Mouse (Mus musculus): ENCODE measurements around the gene Slc35f1. TPM values are rescaled to one million over a fixed set of nuclear protein-coding genes. Genes with fewer than 3 reads are reported as not detected.

Gene Slc35f1
- polyA plus RNA-seq, 1 experiment from 2014 or later, result 40.1 TPM

- H3K4me3 ChIP-seq, result no peak overlapping the region
- no peaks in the 10 kb centered on the region for H3K27me3 ChIP-seq
- WGBS, result 7% methylated on average over 2 of the region's 2 CpGs
- peaks cover 9% of the 10 kb centered on the region for H3K4me1 ChIP-seq
- peak; percentile 83 for ATAC-seq (replicated peaks)
- no peaks in the 10 kb centered on the region for H3K36me3 ChIP-seq
- H3K9ac ChIP-seq (replicated peaks), result no peak overlapping the region
- H3K9me3 ChIP-seq, result no peaks in the 10 kb centered on the region
- peak overlapping the region; percentile 62 for H3K27ac ChIP-seq (replicated peaks)
- no peak overlapping the region for H3K4me2 ChIP-seq (replicated peaks)
Observed at GRCm38 (mm10) chr10:52807808-52808207, 117.5 kb downstream of the Slc35f1 start.

DNA sequence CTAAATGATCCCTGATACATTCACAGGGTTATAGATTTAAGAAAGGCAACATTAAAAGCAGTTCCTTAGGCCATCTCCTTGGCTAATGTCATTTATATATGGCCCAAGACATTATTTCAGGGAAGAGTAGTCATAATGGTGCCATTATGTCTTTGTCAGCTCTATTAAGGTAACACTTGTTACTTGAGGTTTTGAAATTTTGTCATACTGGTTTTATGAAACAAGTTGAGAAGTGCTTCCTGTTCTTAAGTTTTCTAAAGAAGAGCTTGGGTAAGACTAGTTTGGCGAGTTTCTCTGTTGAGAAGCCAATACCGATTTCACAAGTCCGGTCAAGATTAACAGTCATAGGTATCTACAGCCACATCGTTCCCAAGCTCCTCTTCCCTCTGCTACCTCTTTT, 122.5 kb downstream of the Slc35f1 start:
- H3K27ac ChIP-seq (replicated peaks), result no peak overlapping the region
- H3K27me3 ChIP-seq, result no peaks in the 10 kb centered on the region
- ATAC-seq (replicated peaks), result no peak
- no peak overlapping the region for H3K9ac ChIP-seq (replicated peaks)
- 96% methylated on average over 4 of the region's 4 CpGs for WGBS
- no peaks in the 10 kb centered on the region for H3K36me3 ChIP-seq
- no peak overlapping the region for H3K4me2 ChIP-seq (replicated peaks)
- no peak overlapping the region for H3K4me3 ChIP-seq
- peaks cover 6% of the 10 kb centered on the region for H3K4me1 ChIP-seq
- no peaks in the 10 kb centered on the region for H3K9me3 ChIP-seq

- H3K4me3 ChIP-seq, result no peak overlapping the region
- WGBS, result 56% methylated on average over 5 of the region's 5 CpGs
- H3K36me3 ChIP-seq, result no peaks in the 10 kb centered on the region
- H3K4me2 ChIP-seq (replicated peaks), result no peak overlapping the region
- no peaks in the 10 kb centered on the region for H3K27me3 ChIP-seq
- H3K9ac ChIP-seq (replicated peaks), result no peak overlapping the region
- H3K9me3 ChIP-seq, result no peaks in the 10 kb centered on the region
- ATAC-seq (replicated peaks), result 0 out of 2 replicates have a peak, but pooled peaks have one; percentile 57
- 0 out of 2 replicates have a peak overlapping the region, but pooled peaks have one; percentile 32 for H3K27ac ChIP-seq (replicated peaks)
- H3K4me1 ChIP-seq, result 0 out of 2 replicates have a peak, but pooled peaks cover 3% of the 10 kb centered on the region
Observed at GRCm38 (mm10) chr10:52814358-52814757, 124.0 kb downstream of the Slc35f1 start.

DNA sequence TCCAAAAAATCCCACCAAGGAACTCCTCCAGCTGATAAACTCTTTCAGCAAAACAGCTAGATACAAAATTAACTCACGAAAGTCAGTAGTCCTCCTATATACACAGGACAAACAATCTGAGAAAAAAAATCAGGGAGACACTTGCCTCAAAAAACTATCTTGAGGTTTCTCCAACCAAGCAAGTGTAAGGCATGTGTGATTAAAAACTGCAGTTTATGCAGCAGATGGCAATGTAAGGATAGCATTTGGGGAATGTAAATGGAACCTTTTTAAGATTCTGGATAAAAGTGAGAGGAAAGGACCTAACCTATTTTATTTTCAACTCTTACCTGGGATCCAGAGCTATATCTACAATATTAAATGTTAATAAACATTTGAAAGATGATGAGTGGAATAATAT, 129.3 kb downstream of the Slc35f1 start:
- H3K27ac ChIP-seq (replicated peaks), result no peak overlapping the region
- no peaks in the 10 kb centered on the region for H3K36me3 ChIP-seq
- H3K4me2 ChIP-seq (replicated peaks), result no peak overlapping the region
- 87% methylated on average over 1 of the region's 1 CpGs for WGBS
- no peaks in the 10 kb centered on the region for H3K4me1 ChIP-seq
- no peaks in the 10 kb centered on the region for H3K9me3 ChIP-seq
- no peak for ATAC-seq (replicated peaks)
- no peak overlapping the region for H3K9ac ChIP-seq (replicated peaks)
- no peak overlapping the region for H3K4me3 ChIP-seq
- no peaks in the 10 kb centered on the region for H3K27me3 ChIP-seq

- H3K36me3 ChIP-seq, result no peaks in the 10 kb centered on the region
- no peak overlapping the region for H3K9ac ChIP-seq (replicated peaks)
- no peak overlapping the region for H3K27ac ChIP-seq (replicated peaks)
- no peak for ATAC-seq (replicated peaks)
- H3K4me2 ChIP-seq (replicated peaks), result no peak overlapping the region
- H3K4me3 ChIP-seq, result no peak overlapping the region
- no peaks in the 10 kb centered on the region for H3K4me1 ChIP-seq
- no peaks in the 10 kb centered on the region for H3K9me3 ChIP-seq
- WGBS, result 84% methylated on average over 2 of the region's 2 CpGs
- H3K27me3 ChIP-seq, result no peaks in the 10 kb centered on the region
Observed at GRCm38 (mm10) chr10:52822909-52823308, 132.6 kb downstream of the Slc35f1 start.

DNA sequence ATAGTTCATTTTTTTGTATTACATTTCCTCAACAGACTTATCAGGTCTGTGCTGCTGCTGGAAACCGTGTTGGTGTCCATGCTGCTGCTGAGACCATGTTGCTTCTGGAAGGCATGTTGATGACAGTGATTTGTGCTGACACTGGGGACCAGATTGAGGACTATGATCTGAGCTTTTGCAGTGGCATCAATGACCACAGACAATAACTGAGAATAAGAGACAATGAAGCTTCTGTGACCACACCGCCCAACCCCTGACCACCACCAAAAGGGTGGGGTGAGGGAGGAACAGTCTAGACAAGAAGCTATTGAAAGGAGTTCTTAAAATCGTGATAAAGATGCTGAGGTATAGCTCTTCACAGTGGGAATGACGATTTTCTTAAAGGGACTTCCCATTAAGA, 135.4 kb downstream of the Slc35f1 start:
- H3K27me3 ChIP-seq, result no peaks in the 10 kb centered on the region
- ATAC-seq (replicated peaks), result no peak
- H3K9me3 ChIP-seq, result no peaks in the 10 kb centered on the region

DNA sequence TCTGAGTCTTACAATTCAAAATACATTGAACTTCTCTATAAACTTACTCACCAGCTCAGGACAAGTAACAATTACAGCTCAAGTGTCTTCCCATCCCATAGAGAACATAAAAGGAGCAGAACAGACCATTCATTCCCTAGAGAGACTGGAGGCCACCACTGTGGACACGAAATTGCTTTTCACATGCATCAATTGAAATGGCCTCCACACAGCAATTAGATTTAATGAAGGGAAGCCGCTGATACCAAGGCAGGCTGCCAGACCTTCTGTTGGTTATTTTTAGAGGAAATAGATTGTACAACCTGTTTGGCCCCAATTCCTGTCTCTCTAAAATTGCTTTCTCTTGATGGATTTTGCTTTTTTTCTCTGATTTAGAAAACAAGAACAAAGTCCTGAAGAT, 150.5 kb downstream of the Slc35f1 start:
- H3K9ac ChIP-seq (replicated peaks), result no peak overlapping the region
- no peak overlapping the region for H3K4me3 ChIP-seq
- no peaks in the 10 kb centered on the region for H3K27me3 ChIP-seq
- peaks cover 10% of the 10 kb centered on the region for H3K4me1 ChIP-seq
- H3K36me3 ChIP-seq, result no peaks in the 10 kb centered on the region
- no peak overlapping the region for H3K4me2 ChIP-seq (replicated peaks)
- no peaks in the 10 kb centered on the region for H3K9me3 ChIP-seq
- 12% methylated on average over 2 of the region's 2 CpGs for WGBS
- ATAC-seq (replicated peaks), result peak; percentile 66; the same call in 1 of the 2 replicates
- H3K27ac ChIP-seq (replicated peaks), result peak overlapping the region; percentile 8; the same call in 1 of the 2 replicates

More for the DNA sequence above, 135.4 kb downstream of the Slc35f1 start:
- Histone ChIP-seq H3K36me3 (no peaks in the 10 kb centered on the region), H3K9ac (replicated peaks) (no peak overlapping the region), H3K4me1 (no peaks in the 10 kb centered on the region), H3K4me2 (replicated peaks) (no peak overlapping the region), H3K27ac (replicated peaks) (no peak overlapping the region), H3K4me3 (no peak overlapping the region)
- 93% methylated on average over 4 of the region's 4 CpGs for WGBS

GRCm38 (mm10) chr10:52851994-52852393, 161.7 kb downstream of the Slc35f1 start:
- no peaks in the 10 kb centered on the region for H3K27me3 ChIP-seq
- H3K4me2 ChIP-seq (replicated peaks), result no peak overlapping the region
- no peak for ATAC-seq (replicated peaks)
- H3K9me3 ChIP-seq, result no peaks in the 10 kb centered on the region
- H3K4me3 ChIP-seq, result no peak overlapping the region
- H3K4me1 ChIP-seq, result no peaks in the 10 kb centered on the region
- no peaks in the 10 kb centered on the region for H3K36me3 ChIP-seq
- H3K9ac ChIP-seq (replicated peaks), result no peak overlapping the region
- no peak overlapping the region for H3K27ac ChIP-seq (replicated peaks)

- peaks cover 6% of the 10 kb centered on the region; the same call in 1 of the 2 replicates for H3K4me1 ChIP-seq
Observed at GRCm38 (mm10) chr10:52860851-52861250, 170.5 kb downstream of the Slc35f1 start.

GRCm38 (mm10) chr10:52864936-52865335, 174.6 kb downstream of the Slc35f1 start:
- Histone ChIP-seq H3K9ac (replicated peaks) (no peak overlapping the region), H3K36me3 (no peaks in the 10 kb centered on the region), H3K4me2 (replicated peaks) (no peak overlapping the region), H3K27ac (replicated peaks) (no peak overlapping the region), H3K9me3 (no peaks in the 10 kb centered on the region), H3K4me1 (peaks cover 6% of the 10 kb centered on the region; the same call in 1 of the 2 replicates), H3K27me3 (no peaks in the 10 kb centered on the region), H3K4me3 (no peak overlapping the region)
- 69% methylated on average over 5 of the region's 5 CpGs for WGBS
- ATAC-seq (replicated peaks), result no peak

More at GRCm38 (mm10) chr10:52860851-52861250, 170.5 kb downstream of the Slc35f1 start:
- Histone ChIP-seq H3K27me3 (no peaks in the 10 kb centered on the region), H3K9ac (replicated peaks) (no peak overlapping the region), H3K4me2 (replicated peaks) (no peak overlapping the region), H3K9me3 (no peaks in the 10 kb centered on the region), H3K27ac (replicated peaks) (no peak overlapping the region), H3K4me3 (no peak overlapping the region), H3K36me3 (no peaks in the 10 kb centered on the region)
- 91% methylated on average over 2 of the region's 2 CpGs for WGBS
- ATAC-seq (replicated peaks), result no peak

- H3K27me3 ChIP-seq, result no peaks in the 10 kb centered on the region
- no peak for ATAC-seq (replicated peaks)
- H3K36me3 ChIP-seq, result no peaks in the 10 kb centered on the region
- H3K4me3 ChIP-seq, result no peak overlapping the region
- no peak overlapping the region for H3K4me2 ChIP-seq (replicated peaks)
- H3K9me3 ChIP-seq, result no peaks in the 10 kb centered on the region
- H3K4me1 ChIP-seq, result no peaks in the 10 kb centered on the region
- no peak overlapping the region for H3K27ac ChIP-seq (replicated peaks)
- H3K9ac ChIP-seq (replicated peaks), result no peak overlapping the region
Observed at GRCm38 (mm10) chr10:52871110-52871509, 180.8 kb downstream of the Slc35f1 start.

- Histone ChIP-seq H3K9ac (replicated peaks) (no peak overlapping the region), H3K36me3 (no peaks in the 10 kb centered on the region), H3K4me3 (no peak overlapping the region), H3K4me1 (peaks cover 18% of the 10 kb centered on the region), H3K27me3 (no peaks in the 10 kb centered on the region), H3K27ac (replicated peaks) (no peak overlapping the region), H3K4me2 (replicated peaks) (no peak overlapping the region), H3K9me3 (no peaks in the 10 kb centered on the region)
- 75% methylated on average over 9 of the region's 9 CpGs for WGBS
- ATAC-seq (replicated peaks), result no peak
Observed at GRCm38 (mm10) chr10:52874133-52874532, 183.8 kb downstream of the Slc35f1 start.

GRCm38 (mm10) chr10:52874712-52875111, 184.4 kb downstream of the Slc35f1 start:
- H3K9ac ChIP-seq (replicated peaks), result no peak overlapping the region
- H3K36me3 ChIP-seq, result no peaks in the 10 kb centered on the region
- no peak overlapping the region for H3K4me2 ChIP-seq (replicated peaks)
- no peak for ATAC-seq (replicated peaks)
- H3K4me3 ChIP-seq, result no peak overlapping the region
- H3K27me3 ChIP-seq, result no peaks in the 10 kb centered on the region
- no peaks in the 10 kb centered on the region for H3K9me3 ChIP-seq
- H3K27ac ChIP-seq (replicated peaks), result no peak overlapping the region
- peaks cover 19% of the 10 kb centered on the region for H3K4me1 ChIP-seq

All from forebrain, embryonic 15.5 days (tissue).